ENCODE assay signal across 16 mouse cellular contexts in the genomic region with DNA sequence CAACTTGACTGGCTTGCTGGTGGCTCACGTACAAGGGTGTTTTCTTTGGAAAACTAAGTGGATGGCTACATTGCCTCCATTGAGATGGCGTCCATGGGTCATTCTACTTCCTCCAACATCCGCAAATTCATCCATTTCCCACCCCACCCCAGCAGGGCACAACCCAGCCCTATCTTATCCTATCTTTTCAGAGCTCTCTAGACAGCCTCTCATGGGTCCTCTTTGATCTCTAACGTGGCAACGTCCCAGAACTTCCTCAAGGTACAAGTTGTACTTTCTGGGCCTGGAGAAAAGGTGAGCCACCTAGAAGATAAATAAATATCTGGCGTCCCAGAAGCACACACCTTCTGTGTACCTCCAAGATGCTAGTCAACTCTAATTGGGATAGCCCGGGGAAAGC. TPM values are rescaled to one million over a fixed set of nuclear protein-coding genes. Genes with fewer than 3 reads are reported as not detected.
DNase-seq lines count a peak whose midpoint lies in the region; ATAC-seq lines count a peak whose summit lies in the region.
"Had no signal": no experiment of that assay in that cellular context is flagged by ENCODE, and none has a peak within 500 bp of the region (broad histone marks: within the 10 kb centered on the region; RNA-seq: fewer than 3 reads in every experiment).

No protein-coding gene starts in this region.

- ATAC-seq in heart, embryonic 15.5 days (replicated peaks; ENCODE audit: insufficient number of reproducible peaks, insufficient read depth, low FRiP score, low read depth) = no peak
- no peak for ATAC-seq in limb, embryonic 12.5 days (ENCODE audit: insufficient number of reproducible peaks, insufficient read depth, low FRiP score, low TSS enrichment, low read depth)
- ATAC-seq: intestine, embryonic 15.5 days; liver, postnatal 0 days had no signal

- no peaks in the 10 kb centered on the region for H3K36me3 ChIP-seq in heart, embryonic 15.5 days
- peaks cover 16% of the 10 kb centered on the region; the same call in 1 of the 2 replicates for H3K36me3 ChIP-seq in limb, embryonic 12.5 days
- H3K36me3 ChIP-seq: embryonic facial prominence, embryonic 15.5 days; forebrain, embryonic 10.5 days; hindbrain, embryonic 13.5 days; intestine, embryonic 15.5 days had no signal

- no peak overlapping the region for H3K4me3 ChIP-seq in heart, embryonic 15.5 days
- no peak overlapping the region for H3K4me3 ChIP-seq in brown adipose tissue, adult 24 weeks (ENCODE audit: insufficient read depth, low read depth, low read length)
- no peak overlapping the region for H3K4me3 ChIP-seq in limb, embryonic 12.5 days (replicated peaks)
- H3K4me3 ChIP-seq: embryonic facial prominence, embryonic 15.5 days; forebrain, embryonic 10.5 days; hindbrain, embryonic 13.5 days; intestine, embryonic 15.5 days had no signal

- DNase-seq in heart, adult 9 months (ENCODE audit: low spot score in 2 of 2) = no peak
- DNase-seq in kidney, postnatal 14 days = peak; percentile 41
- no peak for DNase-seq in kidney, adult 8-10 months
- DNase-seq in cerebellum, adult 11 months = no peak
- DNase-seq: adrenal gland, postnatal 14 days; cerebellum, adult 2 months; gastrocnemius, postnatal 10 days; liver; liver, postnatal 0 days had no signal

- no peaks in the 10 kb centered on the region for H3K27me3 ChIP-seq in heart, embryonic 15.5 days
- H3K27me3 ChIP-seq in limb, embryonic 12.5 days = no peaks in the 10 kb centered on the region
- H3K27me3 ChIP-seq: embryonic facial prominence, embryonic 15.5 days; hindbrain, embryonic 13.5 days; intestine, embryonic 15.5 days had no signal

- H3K4me2 ChIP-seq in heart, embryonic 15.5 days = no peak overlapping the region
- peak overlapping the region; percentile 53 for H3K4me2 ChIP-seq in limb, embryonic 12.5 days
- H3K4me2 ChIP-seq: embryonic facial prominence, embryonic 15.5 days; hindbrain, embryonic 13.5 days; intestine, embryonic 15.5 days had no signal

- H3K4me1 ChIP-seq in heart, embryonic 15.5 days (replicated peaks) = peaks cover 48% of the 10 kb centered on the region
- H3K4me1 ChIP-seq in brown adipose tissue, adult 24 weeks (ENCODE audit: control insufficient read depth, insufficient read depth, insufficient read length, low read length) = peaks cover 33% of the 10 kb centered on the region
- peaks cover 56% of the 10 kb centered on the region for H3K4me1 ChIP-seq in limb, embryonic 12.5 days (replicated peaks)

- H3K9ac ChIP-seq in heart, embryonic 15.5 days = no peak overlapping the region
- H3K9ac ChIP-seq in limb, embryonic 12.5 days (replicated peaks) = 0 out of 2 replicates have a peak overlapping the region, but pooled peaks have one; percentile 12
- H3K9ac ChIP-seq: embryonic facial prominence, embryonic 15.5 days; hindbrain, embryonic 13.5 days; intestine, embryonic 15.5 days; liver, postnatal 0 days had no signal

- 53% methylated on average over 7 of the region's 7 CpGs for WGBS in heart, embryonic 15.5 days
- WGBS in limb, embryonic 12.5 days = 80% methylated on average over 7 of the region's 7 CpGs

- H3K9me3 ChIP-seq in heart, embryonic 15.5 days (replicated peaks) = no peaks in the 10 kb centered on the region
- H3K9me3 ChIP-seq in limb, embryonic 12.5 days = no peaks in the 10 kb centered on the region
- H3K9me3 ChIP-seq: embryonic facial prominence, embryonic 15.5 days; forebrain, embryonic 10.5 days; hindbrain, embryonic 13.5 days; intestine, embryonic 15.5 days had no signal

- H3K27ac ChIP-seq in heart, embryonic 15.5 days = peak overlapping the region; percentile 55; the same call in 1 of the 2 replicates
- peak overlapping the region; percentile 84 for H3K27ac ChIP-seq in brown adipose tissue, adult 24 weeks (replicated peaks; ENCODE audit: low read depth, low read length)
- peak overlapping the region; percentile 92 for H3K27ac ChIP-seq in limb, embryonic 12.5 days
- H3K27ac ChIP-seq: embryonic facial prominence, embryonic 15.5 days; forebrain, embryonic 10.5 days; hindbrain, embryonic 13.5 days; intestine, embryonic 15.5 days had no signal

RNA-seq across cellular contexts. Expression of a gene that starts 17.3 kb away (rescaled TPM):
- polyA plus RNA-seq in heart, embryonic 15.5 days (2015; fragmentation: Nextera tagmentation; extraction: Ambion mirVana) = 31.7 and 33.5 TPM in 2 replicates
- 8.0 and 14.4 TPM in 2 replicates for polyA plus RNA-seq in brown adipose tissue, adult 24 weeks (2012; ENCODE audit: insufficient read depth, insufficient read length, missing spikeins)
- polyA plus RNA-seq in limb, embryonic 12.5 days (2016; fragmentation: Nextera tagmentation; extraction: Ambion mirVana) = 47.2 and 47.8 TPM in 2 replicates
